Mouse (Mus musculus) kidney, adult 2 months (tissue): ENCODE measurements around the gene Pbxip1.

Source experiments
- CTCF ChIP-seq: fragments of 200-500 bp; conservative IDR thresholded peaks from 2 replicates; pipeline ENCODE4 v1.5.1; 2011; ENCODE audit warnings: low read depth, mild to moderate bottlenecking, control low read depth, low read length, moderate library complexity, mixed read lengths; ENCODE audit not compliant: insufficient read depth, insufficient read length
- POLR2A ChIP-seq: fragments of 200-500 bp; IDR thresholded peaks from one replicate; pipeline ENCODE4 v1.6.1; 2011; ENCODE audit warnings: low read depth, low read length, control low read depth

DNA sequence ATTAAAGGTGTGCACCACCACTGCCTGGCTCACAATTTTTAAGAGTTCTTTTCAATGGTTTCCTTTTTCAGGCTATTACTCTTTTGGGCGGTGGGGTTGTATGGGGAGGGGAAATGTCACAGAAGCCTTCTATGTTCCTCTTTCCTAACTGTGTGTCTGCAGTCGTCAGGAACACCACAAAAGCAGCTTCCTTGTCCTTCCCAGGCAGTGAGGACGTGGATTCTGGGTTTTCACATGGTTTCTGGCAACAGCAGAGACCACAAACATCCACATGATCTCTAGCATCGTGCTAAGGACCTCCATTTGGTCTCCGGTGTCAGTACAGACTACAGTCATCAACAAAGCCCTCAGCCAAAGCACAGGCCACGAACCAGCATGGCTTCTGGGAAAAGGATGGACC lies 37.3 kb downstream of the Pbxip1 start:
- TF ChIP-seq CTCF = no peak
- no peak for TF ChIP-seq POLR2A
